Mouse (Mus musculus) gastrocnemius, adult 2 months (tissue): ENCODE data around the gene Carm1. TPM values are rescaled to one million over a fixed set of nuclear protein-coding genes. Genes with fewer than 3 reads are reported as not detected.
A peak's percentile ranks its signal among the peaks of the same experiment; 100 is the strongest.

Source experiments
- DNase-seq: peaks from one replicate; pipeline ENCODE4 v3.0.0; 2022
- H3K27ac ChIP-seq: fragments of 200-600 bp; 2 replicates; pipeline ENCODE4 v1.8.1; 2022; ENCODE audit warnings: mild to moderate bottlenecking
- H3K4me3 ChIP-seq: fragments of 200-600 bp; 2 replicates; pipeline ENCODE4 v1.8.1; 2022; ENCODE audit warnings: mild to moderate bottlenecking, moderate library complexity
- CTCF ChIP-seq: fragments of 200-600 bp; IDR thresholded peaks from 2 replicates; pipeline ENCODE4 v1.8.1; 2022; ENCODE audit warnings: antibody characterized with exemption, mild to moderate bottlenecking, moderate library complexity
- intact Hi-C: fragments of 180-260 bp; cut with DNase I; formaldehyde crosslinking; loops from one replicate; pipeline ENCODE4 v1.15.1; 2025
- total RNA-seq, 2 experiments: library from RNA; stranded (reverse); gene quantifications; 2 replicates each; pipeline ENCODE4 v1.2.3; 2021

Gene Carm1
- total RNA-seq, 2 experiments from 2014 or later: 54.6 to 57.2 TPM

DNA sequence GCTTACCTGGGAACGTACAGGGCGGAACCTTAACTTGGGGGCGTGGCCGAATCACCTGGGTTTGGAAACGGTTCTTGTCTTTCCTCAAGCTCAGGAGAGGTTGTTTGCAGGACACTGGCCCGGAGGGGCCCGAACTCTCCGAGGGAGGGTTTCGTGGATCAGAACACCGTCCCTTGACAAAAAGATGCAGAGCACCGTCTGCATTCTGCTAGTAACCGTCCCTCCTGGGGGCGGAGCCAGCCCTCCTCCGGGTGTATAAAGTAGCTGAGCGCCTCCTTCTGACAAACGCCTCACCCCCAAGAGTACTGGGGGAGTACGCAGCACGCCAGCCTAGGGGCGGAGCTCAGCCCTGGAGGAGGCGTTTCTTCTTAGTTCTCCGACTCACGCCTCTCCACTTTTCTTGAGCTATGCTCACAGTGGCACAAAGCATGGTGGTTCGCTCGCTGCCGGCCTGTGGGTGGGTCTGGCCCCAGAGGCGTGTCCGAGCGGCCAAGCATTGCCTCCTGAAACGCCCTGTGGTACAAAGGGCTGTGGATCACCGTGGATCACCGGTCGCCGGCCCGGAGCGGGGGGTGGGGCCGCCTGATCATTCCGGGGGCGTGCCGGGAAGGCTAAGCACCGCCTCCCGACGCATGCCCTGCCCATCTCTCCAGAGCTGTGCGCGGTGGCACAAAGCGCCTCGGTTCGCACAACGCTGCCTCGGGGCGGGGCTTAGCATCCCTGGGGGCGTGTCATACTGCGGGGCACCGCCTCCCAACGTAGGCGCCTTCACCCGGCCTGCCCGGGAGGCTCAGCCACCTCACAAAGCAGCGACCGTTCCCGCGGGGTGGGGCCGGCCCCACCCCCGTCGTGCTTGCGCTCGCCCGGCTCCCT, 542 bp upstream of the Carm1 start:
- H3K4me3 ChIP-seq: peak overlapping the region; percentile 88
- DNase-seq: peak; percentile 100
- intact Hi-C loops: loop anchor here (2.0 kb wide), 2 partner anchors 35 to 47 kb away; partner anchors contain the start of genes Timm29, Tmed1 and Yipf2
- TF ChIP-seq CTCF: peak; percentile 29
- peak overlapping the region; percentile 93 for H3K27ac ChIP-seq

DNA sequence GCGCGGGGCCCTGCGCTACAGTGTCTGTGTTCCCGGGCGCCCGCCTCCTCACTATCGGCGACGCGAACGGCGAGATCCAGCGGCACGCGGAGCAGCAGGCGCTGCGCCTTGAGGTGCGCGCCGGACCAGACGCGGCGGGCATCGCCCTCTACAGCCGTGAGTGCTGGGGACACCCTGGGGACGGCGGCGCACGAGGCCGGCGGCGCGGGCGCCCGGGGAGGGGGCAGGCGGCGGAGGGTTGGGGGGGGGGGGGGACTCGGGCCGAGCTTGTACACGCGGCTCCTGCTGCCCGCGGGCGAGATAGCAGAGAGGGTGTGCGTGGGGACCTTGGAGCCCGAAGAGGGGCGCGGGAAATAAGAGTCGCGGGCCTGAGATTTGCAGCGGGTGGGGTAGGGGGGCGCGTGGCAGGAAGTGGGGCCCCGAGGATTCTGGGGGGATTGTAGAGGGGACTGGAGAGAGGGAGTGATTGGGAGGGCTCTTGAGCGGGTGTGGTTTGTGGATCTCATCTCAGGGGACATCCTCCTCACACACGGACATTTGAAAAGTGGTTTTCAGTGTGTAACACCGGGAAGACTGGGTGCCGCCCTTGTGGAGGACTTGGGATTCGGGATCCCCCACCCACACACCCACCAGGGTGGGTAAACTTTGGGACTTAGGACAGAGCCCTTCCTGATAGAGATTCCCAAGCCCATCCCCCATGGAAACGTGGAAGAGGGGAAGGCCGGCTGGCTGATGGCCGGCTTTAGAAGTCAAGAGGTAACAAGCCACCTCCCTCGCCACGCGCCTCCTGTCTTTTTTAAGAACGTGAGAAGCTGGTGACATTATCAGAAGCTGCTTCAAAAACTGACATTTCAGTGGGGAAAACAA, 614 bp downstream of the Carm1 start:
- H3K27ac ChIP-seq: peak overlapping the region; percentile 97
- H3K4me3 ChIP-seq: peak overlapping the region; percentile 88
- intact Hi-C loops: loop anchor here (2.0 kb wide), 2 partner anchors 37 to 45 kb away; partner anchors contain the start of genes Timm29, Tmed1 and Yipf2
- peak; percentile 12; the same call in 1 of the 2 replicates for TF ChIP-seq CTCF
- DNase-seq: peak; percentile 85

DNA sequence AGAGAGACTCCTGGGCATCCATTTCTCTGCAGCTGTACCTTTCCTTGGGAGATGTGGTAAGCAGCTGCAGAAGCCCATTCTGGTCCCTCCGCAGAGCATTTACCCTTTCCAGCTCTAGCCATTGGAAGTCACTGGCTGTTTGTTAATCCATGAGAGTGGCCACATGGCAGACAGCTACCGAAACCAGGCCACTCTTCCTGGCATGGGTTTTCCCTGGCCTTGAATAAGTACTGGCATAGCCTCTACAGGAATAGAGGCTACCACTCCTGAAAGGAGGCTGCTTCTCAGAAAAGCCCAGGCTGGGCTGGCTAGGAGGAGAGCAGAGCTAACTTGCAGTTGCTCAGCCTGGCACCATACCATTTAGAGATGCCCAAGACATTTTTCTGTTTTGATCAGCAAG, 4.4 kb downstream of the Carm1 start:
- peak; percentile 50 for DNase-seq
- H3K4me3 ChIP-seq: no peak overlapping the region
- intact Hi-C loops: loop anchor here (2.0 kb wide), 1 partner anchor 16 kb away; no protein-coding TSS in a partner anchor
- peak overlapping the region; percentile 75 for H3K27ac ChIP-seq
- no peak for TF ChIP-seq CTCF

DNA sequence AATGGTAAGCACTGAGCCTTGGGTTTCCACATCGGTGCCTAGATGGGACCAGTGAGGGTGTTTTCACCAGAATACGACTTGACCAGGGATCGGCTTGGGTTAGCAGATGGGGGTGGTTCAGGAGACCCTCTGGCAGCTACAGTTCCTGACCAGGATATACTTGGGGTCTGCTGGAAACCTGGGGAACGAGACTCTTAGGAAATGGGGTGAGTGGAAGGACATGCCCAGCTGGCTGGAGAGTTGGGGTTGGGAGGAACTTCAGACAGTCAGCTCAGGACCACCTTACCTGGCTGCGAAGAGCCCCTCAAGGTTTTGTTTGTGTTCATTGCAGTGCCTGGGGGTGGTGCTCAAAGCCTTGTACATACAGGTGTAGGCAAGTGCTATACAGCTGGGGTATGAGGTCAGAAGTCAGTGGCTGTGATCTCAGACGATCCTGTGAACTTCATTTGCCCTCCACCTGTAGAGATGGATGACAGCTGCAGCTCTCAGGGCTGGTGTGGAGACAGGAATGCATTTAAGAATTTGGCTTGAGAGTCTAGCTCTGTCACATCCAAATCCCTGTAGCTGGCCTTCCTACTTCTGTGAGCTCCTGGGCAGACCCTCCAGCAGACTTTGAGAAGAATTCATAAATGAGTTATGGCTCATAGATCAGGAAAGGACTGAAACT, 7.0 kb downstream of the Carm1 start:
- no peak overlapping the region for H3K27ac ChIP-seq

DNA sequence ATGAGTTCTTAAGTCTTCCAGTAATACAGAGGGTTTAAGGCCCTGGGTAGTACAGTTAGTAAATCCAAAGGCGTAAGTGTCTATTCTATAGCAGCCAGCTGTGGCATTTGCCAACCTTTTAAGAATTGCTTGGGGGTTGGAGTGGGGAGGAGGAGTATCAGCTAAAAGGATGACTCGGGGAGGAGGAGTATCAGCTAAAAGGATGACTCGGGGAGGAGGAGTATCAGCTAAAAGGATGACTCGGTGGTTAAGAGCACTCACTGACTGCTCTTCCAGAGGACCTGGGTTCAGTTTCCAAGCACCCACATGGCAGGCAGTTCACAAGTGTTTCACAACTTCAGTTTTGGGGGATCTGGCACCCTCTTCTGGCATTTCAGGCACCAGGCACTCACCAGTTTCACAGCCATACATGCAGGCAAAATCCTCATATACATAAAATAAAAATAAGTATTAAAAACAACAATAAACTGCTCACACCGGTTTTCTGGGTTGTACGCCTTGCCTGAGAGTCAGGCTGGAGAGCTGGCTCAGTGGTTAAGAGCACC, 8.6 kb downstream of the Carm1 start:
- peak overlapping the region; percentile 56; the same call in 1 of the 2 replicates for H3K27ac ChIP-seq
- no peak overlapping the region for H3K4me3 ChIP-seq
- TF ChIP-seq CTCF: no peak
- no peak for DNase-seq
- intact Hi-C loops: no loop called here

More for the DNA sequence above, 7.0 kb downstream of the Carm1 start:
- DNase-seq: no peak
- no peak for TF ChIP-seq CTCF
- no peak overlapping the region for H3K4me3 ChIP-seq
- intact Hi-C loops: no loop called here

DNA sequence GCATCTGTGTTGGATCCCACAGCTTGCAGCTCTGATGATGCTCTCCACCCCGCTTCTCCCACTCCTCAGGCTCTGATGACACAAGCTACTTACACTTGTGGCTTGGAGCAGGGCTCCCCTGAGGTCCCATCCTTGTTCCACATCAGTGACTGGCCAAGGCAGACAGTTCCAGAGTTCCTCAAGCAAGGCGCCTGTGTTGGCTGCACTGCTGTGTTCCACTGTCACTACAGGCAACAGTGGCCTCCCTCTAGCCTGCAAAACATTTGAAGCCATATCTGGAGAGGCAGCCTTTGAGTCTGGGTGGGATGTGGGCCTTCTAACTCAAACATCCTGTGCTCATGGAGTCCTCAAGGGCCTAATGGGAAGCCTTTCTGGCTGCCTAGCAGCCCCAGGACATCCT, 10.3 kb downstream of the Carm1 start:
- TF ChIP-seq CTCF: no peak
- intact Hi-C loops: no loop called here
- Histone ChIP-seq H3K4me3 (no peak overlapping the region), H3K27ac (0 out of 2 replicates have a peak overlapping the region, but pooled peaks have one; percentile 28)
- DNase-seq: no peak

DNA sequence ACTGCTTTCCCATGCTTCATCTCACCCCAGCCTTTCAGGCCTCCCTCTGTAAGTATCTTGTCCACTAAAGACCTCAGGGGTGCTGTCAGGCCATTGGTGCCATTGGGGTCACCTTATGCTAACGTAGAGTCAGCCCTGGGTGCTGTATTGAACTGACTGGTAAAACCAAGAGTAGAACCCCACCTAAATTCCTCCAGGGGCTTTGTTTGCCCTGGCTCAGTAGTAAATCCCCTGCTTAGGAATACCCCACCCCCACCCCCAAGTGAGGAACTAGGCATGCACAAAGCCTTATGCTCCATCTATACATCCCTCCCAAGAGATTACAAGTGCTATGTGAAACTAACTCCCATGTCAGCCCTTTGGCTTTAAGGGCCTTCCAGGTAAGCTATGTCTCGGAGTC, 10.9 kb downstream of the Carm1 start:
- no peak for DNase-seq
- TF ChIP-seq CTCF: no peak
- no peak overlapping the region for H3K4me3 ChIP-seq
- 0 out of 2 replicates have a peak overlapping the region, but pooled peaks have one; percentile 28 for H3K27ac ChIP-seq
- intact Hi-C loops: no loop called here

DNA sequence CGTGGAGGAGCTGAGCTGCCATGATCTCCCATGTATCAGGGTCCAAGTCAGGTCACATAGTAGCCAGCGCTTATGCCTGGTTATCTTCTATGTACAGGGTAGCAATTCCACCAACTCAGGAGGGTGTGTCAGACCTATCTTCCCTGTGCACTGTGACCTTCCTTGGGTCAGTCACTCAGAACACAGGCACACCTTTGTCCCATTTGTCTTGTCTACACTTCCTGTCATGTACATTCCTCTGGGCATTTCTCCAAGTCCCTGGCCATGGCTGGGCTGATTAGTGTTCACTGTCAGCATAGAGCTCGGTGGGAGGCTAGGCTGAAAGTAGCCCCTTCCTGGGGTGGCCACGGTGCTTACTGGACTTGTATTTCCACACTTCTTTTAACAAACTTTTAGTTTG, 11.7 kb downstream of the Carm1 start:
- Histone ChIP-seq H3K4me3 (no peak overlapping the region), H3K27ac (peak overlapping the region; percentile 70; the same call in 1 of the 2 replicates)
- DNase-seq: no peak
- intact Hi-C loops: no loop called here
- TF ChIP-seq CTCF: no peak

DNA sequence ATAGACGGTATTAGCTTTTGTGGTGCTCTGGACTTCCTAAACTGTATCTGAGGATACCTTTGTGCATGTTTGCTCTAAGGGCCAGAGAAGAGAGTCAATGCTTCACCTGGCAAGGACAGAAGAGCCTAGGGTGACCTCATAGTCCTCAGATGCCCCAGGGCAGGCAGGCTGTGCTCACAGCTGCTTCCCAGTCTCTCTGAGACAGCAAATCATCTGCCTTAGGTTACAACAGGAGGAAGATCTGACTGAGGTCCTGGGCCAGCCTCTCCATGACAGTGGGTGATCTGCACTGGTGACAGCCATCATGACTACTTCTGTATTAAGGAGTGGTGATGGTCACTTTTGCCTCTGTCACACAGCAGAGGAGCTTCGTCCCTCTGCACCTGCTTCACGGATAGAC, 12.5 kb downstream of the Carm1 start:
- intact Hi-C loops: no loop called here
- H3K27ac ChIP-seq: peak overlapping the region; percentile 70
- no peak overlapping the region for H3K4me3 ChIP-seq
- DNase-seq: no peak
- no peak for TF ChIP-seq CTCF

DNA sequence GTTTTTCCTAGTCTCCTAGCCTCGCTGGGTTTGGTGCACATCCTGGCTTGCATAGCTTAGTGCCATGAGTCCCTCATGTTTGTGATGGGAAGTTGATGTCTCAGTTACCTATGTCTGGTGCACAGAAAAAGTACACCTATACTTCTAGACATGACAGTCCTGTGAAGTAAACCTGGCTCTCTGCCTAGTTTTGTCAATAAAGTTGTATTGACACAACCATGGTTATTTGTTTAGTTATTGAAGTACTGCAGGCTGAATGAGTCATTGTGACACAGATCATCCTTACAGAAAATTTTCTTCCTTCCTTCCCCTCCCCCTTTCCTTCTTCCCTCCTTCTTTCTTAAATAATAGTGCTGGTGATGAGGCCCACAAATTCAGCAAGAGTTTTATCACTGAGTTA, 17.7 kb downstream of the Carm1 start:
- TF ChIP-seq CTCF: no peak
- intact Hi-C loops: no loop called here
- no peak for DNase-seq
- no peak overlapping the region for H3K4me3 ChIP-seq
- peak overlapping the region; percentile 82 for H3K27ac ChIP-seq

DNA sequence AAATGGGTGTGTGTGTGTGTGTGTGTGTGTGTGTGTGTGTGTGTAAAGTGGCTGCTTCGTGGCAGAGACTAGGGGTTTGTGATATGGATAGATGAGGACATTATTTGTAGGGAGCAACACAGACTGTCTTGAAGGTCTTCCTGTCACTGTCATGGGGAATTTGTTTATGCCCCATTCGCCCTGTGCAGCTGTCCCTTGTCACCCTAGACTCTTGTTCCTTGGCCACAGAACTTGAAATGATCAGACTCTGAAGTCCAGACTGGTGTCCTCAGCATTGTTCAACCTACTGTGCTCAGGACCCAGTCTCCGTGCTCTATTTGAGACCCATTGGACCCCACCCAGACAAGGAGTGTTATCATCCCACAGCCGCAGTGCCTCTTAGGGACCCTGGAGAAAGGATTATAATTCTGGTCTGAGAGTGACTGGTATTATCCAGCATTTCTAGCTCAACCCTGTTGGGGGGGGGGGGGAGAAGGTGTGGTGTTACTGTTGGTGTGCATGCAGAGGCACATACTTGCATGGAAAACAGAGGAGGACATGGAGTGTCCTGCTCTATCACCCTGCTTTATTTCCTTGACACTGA, 18.4 kb downstream of the Carm1 start:
- DNase-seq: no peak
- H3K4me3 ChIP-seq: no peak overlapping the region
- H3K27ac ChIP-seq: peak overlapping the region; percentile 82
- no peak for TF ChIP-seq CTCF
- intact Hi-C loops: no loop called here

DNA sequence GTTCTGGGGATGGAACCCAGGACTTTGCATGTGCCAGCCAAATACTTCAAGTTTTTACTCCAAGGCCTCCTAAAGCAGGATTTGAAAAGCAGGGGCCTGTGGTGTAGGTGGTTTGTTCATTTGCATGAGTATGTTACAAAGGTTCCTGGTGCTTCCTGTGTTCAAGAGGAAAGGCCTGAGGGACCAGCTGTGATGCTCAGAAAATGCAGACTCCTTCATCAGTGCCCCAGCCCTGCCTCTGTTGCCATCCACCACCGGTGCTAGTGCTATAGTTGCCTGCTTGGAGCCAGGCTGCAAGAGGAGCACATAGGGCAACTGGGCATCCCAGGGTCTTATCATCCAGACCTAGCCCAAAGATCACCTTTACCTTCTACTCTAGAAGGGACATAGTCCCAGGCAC, 19.8 kb downstream of the Carm1 start:
- no peak for DNase-seq
- Histone ChIP-seq H3K27ac (peak overlapping the region; percentile 82), H3K4me3 (no peak overlapping the region)
- intact Hi-C loops: loop anchor here (2.0 kb wide), 1 partner anchor 16 kb away; no protein-coding TSS in a partner anchor
- no peak for TF ChIP-seq CTCF
